Mouse (Mus musculus): Measurements from ENCODE around the gene Pus10.
A peak's percentile ranks its signal among the peaks of the same experiment; 100 is the strongest.

The Pus10 gene

DNA sequence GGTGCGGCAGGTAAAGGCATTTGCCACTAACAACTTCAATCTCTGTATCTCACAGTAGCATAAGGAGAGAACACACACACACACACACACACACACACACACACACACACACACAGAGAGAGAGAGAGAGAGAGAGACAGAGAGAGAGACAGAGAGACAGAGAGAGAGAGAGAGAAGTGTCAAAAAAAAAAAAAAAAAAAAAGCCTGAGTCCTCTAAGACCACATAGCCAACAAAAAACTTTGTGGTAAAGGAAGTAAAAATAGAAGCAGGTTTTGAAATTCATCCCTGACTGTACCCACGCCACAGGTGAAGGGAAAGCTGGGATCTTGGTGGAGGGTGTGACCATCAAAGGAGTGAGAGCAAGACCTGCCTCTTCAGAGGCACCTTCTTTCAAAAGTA lies 92.7 kb downstream of the Pus10 start:
- DNase-seq (ENCODE audit: low read depth) = no peak

GRCm38 (mm10) chr11:23762635-23763034 lies 97.2 kb downstream of the Pus10 start:
- DNase-seq (ENCODE audit: low read depth) = no peak

DNA sequence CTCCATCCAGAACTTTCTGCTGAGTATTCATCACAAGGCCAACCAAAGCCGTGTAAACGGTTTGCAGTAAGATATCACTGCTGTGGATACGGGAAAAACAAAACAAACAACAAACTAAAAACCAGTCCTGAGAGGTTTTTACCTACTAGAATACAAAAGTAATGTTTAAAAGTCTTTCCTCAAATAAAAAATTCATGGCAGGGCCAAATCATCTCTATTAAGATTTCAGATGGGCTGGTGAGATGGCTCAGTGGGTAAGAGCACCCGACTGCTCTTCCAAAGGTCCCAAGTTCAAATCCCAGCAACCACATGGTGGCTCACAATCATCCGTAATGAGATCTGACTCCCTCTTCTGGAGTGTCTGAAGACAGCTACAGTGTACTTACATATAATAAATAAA lies 101.9 kb downstream of the Pus10 start:
- DNase-seq (ENCODE audit: low read depth) = peak; percentile 30

DNA sequence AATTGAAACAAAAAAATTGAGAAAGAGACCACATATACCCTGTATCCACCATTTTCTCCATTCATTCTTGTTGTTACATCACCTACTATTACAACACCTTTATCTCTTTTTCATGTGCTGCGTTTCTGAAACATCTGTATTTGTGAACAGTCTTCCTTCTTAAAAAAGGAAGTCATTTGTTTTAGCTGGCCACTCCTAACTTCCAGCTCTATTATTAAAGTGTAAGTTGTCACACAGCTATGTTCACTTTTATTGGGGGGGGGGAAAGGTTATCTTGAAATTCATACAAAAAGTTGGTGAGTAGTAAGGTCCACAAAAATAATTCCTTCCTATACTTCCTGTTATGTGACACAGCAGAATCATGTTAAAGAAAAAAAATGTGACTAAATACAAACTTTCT lies 102.5 kb downstream of the Pus10 start:
- peak; percentile 43 for DNase-seq (ENCODE audit: low read depth)

DNA sequence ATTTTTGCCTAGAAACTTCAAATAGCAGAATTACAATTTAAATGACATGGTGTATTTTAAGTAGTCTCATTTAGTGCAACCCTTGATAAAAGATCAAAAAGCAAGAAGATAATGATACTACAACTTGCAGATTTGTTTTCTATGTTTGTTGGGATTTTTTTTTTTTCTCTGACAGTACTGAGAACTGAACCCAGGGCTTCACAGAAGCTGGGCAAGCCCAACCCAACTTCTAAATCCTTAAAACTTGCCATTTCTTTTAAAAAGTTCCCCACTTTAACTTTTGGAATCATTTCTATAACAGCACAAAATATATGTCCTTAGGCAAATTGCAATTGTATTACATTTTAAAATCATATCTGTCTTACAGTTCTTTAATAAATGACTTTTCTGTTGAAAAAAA lies 103.6 kb downstream of the Pus10 start:
- no peak for DNase-seq (ENCODE audit: low read depth)

- DNase-seq (ENCODE audit: low read depth) = peak; percentile 84
These were observed 104.4 kb downstream of the Pus10 start for GRCm38 (mm10) chr11:23769686-23770509.

DNA sequence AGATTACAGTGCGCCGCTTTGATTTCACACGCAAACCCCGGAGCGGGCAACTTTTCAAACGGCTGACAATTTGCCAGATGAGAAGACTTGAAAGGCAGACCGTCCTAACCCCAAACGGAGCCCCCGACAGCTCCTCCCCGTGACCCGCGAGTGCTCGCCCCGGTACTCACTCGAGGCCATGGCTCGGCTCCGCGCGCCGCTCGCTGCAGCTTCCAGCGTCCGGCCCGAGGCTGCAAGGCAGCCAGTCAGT lies 105.0 kb downstream of the Pus10 start:
- no peak for DNase-seq (ENCODE audit: low read depth)

DNA sequence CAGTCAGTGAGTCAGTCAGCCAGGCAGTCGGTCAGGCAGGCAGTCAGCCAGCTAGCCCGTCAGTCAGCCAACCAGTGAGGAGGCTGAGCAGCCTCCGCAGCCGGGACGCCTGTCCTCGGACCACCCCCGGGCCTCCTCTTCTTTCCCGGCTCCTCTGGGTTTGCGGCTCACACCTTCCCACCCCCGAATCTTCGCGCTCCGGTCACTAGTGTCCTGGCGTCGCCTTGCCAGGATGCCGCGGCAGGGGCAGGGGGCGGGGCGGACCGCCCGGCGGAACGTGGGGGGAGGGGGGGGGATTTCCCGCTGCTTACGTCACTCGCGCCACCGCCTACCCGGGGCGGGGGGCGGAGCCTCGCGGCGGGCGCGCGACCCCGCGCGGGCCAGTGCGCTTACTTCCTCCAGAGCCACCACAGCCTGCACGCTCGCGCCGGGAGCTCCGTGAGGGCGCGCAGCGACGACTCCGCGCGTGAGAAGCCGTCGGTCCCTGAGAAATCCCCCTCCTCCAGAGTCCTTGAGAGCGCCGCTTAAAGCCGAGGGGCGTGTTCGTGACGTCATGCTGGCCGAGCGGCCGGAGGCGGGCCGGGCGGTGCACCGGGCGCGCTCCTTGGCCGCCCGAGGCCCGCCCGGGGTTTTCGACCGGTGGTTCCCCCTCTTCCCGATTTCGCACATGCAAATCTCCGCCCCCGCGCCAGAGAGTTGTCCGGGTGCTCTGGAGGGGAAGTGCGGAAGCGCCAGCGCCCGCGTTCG lies 105.5 kb downstream of the Pus10 start, which contains the start of gene Rel:
Gene Rel (minus strand): TSS at position 211 of the 747 bp plus-strand sequence.
- peak; percentile 94 for DNase-seq (ENCODE audit: low read depth)

- no peak for DNase-seq (ENCODE audit: low read depth)
These were observed 106.1 kb downstream of the Pus10 start for GRCm38 (mm10) chr11:23771507-23772097.

DNA sequence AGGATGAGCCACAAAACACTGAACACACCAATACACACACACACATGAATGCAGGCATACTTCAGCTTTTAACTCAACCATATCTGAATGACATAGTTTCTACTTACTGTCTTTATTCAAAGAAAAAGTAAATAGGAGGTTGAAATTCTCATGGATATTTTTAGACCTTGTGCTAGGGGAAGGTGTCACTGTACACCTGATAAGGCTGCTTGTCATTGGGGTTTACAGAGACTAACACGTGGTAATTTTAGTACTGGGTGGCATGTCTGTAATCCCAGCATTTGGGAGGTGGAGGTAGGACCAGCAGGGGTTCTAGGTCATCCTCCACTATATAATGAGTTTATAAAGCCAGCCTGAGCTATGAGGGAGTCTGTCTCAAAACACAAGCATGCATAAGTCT lies 107.0 kb downstream of the Pus10 start:
- DNase-seq (ENCODE audit: low read depth) = peak; percentile 51

DNA sequence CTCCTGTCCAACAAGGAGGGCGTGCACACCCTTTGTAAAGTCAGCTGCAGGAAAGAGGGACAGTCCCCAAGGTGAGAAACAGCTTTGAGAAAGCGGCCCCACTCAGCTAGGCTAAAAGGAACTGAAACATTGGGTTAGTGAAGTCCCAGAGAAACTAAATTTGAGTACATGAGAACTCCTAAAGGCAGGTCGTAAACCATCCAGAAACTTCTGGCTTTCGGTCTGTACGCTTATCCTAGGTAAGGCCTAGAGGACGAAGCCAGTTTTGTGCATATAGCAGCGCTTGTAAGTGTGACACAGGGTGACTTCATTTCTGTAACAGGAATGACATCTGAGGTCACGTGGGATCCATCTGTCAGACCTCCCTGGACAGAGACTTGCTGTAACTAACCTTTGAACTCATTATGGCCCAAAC lies 113.3 kb downstream of the Pus10 start:
- DNase-seq (ENCODE audit: low read depth) = peak; percentile 59

- peak; percentile 67 for DNase-seq (ENCODE audit: low read depth)
These were observed 116.6 kb downstream of the Pus10 start for GRCm38 (mm10) chr11:23782038-23782437.
